Mouse (Mus musculus): ENCODE measurements at regions not wholly inside any gene's neighbourhood (a gene's known extent, or its start where the extent isn't known, plus 50 kb on each side); places are given as distances from the start of the nearest gene placed in this dataset.

DNA sequence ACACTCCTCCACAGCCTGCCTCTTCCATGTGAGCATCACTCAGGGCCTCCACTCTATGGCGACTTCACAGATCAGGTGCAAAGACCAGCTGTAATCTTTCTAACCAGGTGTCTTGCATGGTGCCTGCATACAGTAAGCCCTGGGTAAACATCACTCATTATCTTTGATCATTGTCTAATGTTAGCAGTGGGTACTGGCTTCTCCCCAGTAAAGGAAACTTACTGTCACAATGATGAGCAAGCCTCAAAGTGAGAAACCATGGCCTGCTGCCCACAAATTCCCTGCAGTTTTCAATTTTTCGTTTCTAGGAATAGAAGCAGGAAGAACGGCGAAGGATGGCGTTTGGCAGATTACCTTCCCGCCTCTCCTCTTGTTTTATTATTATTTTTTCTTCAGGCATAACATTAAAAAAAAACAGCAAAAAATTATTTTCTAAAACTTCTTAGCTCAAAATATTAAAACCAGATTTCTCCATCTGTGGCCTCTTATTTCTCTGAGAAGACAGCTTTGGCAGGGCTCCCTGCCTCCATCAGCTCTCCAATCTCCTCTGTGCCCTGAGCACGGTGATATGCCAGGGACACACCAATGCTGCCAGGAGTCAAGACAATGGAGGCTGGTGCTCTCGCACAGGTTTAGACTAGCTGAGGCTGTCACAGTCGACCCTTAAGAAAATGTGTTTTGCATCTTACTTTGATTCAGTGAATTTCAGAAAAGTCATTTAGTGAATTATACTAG lies 169.2 kb upstream of the Cxcl12 start:
- DNase-seq (ENCODE audit: low read depth, low spot score) = no peak

DNA sequence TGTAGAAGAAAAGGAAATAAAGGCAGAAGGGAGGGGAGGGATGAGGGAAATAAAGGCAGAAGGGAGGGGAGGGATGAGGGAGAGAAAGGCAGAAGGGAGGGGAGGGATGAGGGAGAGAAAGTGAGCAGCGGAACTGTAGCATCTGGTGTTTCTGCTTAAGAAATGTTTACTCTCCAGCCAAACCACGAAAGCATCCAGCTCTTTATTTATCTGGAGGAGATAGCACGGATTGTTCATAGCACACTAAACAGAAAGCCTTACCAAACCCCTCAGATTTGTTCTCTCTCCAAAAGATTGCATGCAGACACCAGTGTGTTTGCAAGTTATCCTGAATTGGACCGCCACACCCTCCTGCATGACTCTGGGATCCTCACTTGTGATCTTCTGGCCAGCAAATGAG lies 168.4 kb upstream of the Cxcl12 start:
- DNase-seq (ENCODE audit: low read depth, low spot score) = no peak

DNA sequence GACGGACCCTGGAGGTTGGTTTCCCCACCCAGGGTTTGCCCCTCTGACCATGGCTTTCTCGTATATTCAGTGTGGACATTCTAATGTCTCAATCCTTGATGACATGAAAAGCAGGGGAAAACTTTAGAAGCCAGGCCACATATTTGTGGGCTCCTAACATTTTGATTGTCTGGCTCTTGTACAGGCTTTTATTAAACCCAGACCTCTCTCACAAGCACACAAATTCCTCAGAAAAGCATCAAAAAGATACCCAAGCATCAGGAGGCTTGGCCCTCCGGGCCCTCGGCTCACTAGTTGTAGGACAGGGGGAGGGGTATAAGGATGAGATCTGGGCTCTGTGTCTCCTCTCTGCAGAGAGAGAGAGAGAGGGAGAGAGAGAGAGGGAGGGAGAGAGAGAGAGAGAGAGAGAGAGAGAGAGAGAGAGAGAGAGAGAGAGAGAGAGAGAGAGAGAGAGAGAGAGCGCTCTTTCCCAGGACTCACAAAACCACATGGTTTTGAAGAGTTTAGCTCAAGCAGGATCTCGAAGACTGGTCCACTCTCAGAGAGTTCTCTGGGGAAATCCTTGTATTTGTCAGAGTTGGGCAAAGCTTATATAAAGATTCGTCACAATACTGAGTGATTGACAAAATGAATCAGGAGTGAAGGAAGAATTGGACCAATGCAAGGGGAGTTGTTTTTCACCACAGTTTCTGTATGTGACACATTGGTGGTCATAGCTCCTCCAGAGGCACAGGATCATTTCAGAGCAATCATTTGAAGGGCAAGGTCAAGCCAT lies 167.2 kb upstream of the Cxcl12 start:
- DNase-seq (ENCODE audit: low read depth, low spot score) = no peak

DNA sequence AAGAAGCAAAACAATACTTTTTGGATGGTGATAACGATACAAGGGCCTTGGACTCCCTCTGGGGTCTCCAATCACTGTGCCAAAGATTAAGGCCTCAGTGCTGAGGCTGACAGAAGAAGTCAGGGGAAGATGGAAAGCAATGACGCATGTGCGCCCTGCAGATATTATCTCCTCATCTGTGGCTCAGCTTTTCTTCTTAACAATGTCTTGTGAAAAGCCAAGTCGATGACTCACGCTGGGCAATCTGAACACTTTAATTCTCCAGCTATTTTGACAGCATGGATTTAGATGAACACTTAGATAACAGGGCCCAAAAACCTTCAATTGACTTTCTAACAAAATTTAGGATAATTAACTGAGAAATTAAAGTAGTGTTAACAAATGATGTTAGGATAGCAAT lies 155.7 kb upstream of the Cxcl12 start:
- no peak for DNase-seq (ENCODE audit: low read depth, low spot score)

DNA sequence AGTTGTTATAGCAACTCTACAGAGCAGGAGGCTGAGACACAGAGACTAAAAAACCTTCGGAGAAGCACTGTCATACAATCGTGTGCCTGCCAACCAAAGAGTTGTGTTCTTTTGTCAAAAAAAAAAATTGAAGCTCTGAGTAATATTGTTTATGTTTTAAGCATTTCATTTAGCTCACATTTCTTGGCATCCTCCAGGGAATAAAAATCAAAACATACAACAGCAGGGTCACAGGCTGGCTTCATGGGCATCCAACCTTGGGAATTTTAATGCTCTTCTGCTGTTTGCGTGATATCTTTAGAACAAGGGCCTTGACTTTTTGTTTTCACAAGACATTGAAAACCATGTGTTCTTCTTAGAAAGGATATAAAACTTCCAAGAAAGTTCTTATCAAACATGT lies 152.9 kb upstream of the Cxcl12 start:
- no peak for DNase-seq (ENCODE audit: low read depth, low spot score)

DNA sequence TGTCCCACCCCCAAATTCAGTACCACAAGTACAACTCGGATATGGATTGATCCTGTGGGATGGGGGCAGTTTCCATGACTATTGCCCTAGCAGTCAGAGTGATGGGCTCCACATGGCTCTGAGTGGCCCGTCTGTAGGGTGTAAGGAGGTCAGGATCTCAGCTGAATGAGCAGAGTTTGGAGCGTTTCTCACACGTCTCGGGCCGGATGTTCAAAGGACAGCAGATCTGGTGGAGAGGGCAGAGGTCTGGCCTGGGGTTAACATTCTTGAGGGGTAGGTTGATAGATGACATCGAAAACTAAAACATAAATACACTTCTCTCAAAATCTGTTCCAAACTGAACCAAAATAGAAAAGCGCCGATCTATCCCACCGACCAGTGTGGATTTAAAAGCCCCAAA lies 146.5 kb upstream of the Cxcl12 start:
- DNase-seq (ENCODE audit: low read depth, low spot score) = no peak

DNA sequence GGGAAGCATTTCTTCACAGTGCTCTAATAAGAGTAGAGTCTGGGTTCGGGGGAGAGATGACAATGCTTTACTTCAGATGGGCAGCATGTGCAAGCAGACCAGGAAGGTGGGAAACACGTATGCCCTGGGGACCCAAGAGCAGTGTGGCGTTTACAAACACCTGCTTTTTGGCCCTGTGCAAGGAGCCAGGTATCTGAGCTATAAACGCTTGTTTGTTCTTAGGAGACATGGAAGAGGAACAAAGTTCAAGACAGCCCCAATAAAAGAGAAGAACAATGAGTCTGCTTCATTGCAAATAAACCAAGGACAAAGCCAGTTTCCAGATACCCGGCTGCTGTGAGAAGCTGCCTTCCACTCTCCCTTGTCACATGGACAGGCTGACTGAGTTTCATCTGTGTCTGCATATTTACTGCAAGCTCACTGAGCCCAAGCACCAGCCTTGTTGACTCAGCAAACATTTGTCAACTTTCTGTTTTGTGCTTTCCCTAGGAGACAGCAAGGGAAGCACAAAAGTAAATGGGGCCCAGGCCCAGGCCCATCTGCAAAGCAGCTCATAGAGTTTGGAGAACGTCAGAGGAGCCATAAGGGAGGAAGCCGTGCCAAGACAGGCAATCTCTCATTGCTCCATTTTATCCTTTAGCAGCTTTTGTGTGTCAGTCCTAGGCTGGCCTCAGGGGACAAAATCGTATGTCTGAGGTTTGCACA lies 136.1 kb upstream of the Cxcl12 start:
- no peak for DNase-seq (ENCODE audit: low read depth, low spot score)

DNA sequence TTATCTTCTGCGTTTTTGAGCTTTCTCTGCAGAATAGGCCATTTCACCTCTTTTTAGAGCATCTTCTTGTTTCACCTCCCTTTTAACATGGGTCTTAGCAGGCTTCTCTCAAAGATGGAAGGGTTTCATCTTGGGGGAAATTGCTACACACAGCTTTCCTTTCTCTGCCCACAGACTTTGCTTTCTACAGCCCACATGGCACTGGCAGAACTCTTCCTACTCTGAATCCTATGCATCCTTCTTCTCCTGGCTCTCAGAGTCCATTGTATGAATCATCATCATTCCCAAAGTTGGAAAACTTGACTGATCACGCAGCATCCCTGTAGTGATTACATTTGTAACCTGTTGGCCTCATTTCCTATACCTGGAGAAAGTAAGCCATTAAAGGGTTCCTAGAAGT lies 124.6 kb upstream of the Cxcl12 start:
- no peak for DNase-seq (ENCODE audit: low read depth, low spot score)

DNA sequence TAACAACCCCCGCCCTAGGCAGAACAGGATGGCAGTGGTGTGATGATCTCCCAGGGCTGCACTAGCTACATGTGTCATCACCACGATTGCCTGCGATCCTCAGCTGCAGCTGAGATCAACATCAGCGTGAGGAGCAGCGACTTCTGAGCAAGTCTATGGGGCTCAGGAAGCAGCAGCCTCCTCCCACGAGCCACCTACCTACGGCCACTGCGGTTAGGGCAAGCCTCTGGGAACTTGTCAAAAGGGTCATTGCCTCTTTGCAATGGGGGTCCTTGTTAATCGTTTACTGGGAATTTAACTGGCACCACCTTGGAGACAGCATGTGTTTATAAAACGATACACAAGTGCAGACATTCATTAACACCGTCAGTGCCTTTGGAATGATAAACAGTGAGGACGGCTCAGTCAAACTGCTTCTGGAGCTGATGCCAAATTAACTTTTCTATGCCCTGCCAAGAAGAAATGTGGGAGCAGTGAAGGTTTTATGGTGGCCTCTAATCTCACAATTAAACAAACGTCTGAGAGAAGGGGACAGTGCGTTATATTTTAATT lies 118.8 kb upstream of the Cxcl12 start:
- peak; percentile 48 for DNase-seq (ENCODE audit: low read depth, low spot score)

DNA sequence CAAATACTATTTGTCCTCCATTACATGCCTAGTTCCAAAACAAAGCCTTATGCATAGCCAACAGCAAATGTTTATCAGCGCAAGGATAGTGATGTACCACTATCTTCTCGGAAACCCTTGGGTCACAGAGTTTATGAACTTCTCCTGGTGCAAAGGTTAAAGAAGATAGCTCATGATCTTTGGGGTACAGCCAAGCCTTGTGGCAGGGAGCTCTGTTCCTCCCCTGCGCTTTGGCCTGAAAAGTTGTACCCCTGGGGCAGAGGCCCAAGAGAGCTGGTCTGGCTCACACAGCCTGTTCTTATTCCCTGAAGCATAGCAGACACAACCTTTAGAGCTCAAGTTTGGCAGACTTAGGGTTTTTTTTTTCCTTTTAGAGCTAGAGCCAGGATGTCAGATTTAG lies 107.6 kb upstream of the Cxcl12 start:
- no peak for DNase-seq (ENCODE audit: low read depth, low spot score)

DNA sequence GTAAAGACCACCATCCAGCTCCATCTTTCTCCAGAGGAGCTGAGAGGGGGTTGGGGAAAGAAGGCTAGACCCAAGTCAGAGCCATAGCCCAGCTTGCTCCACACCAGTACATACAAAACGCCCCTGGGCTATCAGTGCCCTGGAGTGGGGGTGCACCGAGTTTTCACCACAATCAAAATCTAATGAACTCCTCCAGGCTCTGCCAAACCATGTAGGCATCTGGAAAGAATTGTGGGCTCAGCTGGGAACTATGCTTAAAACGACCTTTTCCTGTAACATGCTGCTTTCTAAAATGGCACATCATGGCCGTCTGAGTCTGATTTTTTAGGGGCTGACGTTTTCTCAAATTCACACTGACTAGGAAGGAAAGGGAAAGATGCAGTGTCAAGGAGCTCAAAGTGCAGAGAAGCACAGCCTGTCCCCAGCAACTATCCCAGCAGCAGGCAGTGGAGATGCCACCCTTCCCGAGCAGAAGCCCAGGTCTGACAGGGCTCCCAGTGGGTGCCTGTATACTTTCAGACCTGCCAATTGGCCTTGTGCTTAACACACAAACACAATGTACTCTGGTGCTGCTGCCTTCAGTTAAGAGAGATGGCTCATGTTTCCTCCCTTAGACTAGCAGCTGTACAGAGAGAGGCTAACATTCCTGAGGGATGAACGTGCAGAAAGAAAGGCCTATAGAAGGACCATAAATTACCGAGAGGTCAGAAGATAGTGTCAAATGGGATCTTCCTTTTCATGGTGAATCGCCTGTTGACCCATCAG lies 100.6 kb upstream of the Cxcl12 start:
- DNase-seq (ENCODE audit: low read depth, low spot score) = peak; percentile 80

DNA sequence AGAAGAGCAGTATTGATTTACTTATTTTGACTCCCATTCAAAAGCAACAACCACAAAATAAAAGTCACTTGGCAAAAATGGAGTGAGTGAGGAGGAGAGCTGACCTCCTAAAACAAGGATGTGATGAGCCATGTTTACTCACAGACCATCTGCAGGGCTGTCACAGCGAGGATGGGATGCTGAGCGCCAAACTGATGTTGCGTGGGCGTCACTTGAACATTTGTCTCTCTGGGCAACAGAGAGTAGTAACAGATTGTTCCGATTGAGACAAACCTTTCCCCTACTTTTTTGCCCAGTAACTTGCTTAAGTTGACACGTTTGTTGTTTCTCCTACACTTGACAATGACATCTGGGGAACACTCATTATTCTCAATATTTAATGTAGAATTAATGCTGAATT lies 97.0 kb upstream of the Cxcl12 start:
- DNase-seq (ENCODE audit: low read depth, low spot score) = no peak

DNA sequence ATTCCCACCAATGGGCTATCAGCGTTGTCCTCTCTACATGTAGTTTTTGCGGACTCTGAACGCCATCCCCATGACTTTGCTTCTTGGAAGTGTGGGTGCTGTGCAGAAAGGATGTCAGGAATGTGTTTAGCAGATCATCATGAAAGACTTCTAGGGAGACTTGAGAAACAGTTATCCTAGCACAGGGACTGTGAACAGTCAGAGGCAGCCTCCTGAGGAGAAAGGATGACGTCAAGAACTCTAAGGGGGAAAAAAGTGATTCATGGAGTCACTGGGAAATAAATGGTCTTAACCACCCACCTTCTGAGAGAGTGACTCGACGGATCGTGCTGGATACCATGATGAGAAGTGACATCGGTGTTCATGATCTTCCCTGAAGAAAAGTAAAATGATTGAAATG lies 96.5 kb upstream of the Cxcl12 start:
- no peak for DNase-seq (ENCODE audit: low read depth, low spot score)

DNA sequence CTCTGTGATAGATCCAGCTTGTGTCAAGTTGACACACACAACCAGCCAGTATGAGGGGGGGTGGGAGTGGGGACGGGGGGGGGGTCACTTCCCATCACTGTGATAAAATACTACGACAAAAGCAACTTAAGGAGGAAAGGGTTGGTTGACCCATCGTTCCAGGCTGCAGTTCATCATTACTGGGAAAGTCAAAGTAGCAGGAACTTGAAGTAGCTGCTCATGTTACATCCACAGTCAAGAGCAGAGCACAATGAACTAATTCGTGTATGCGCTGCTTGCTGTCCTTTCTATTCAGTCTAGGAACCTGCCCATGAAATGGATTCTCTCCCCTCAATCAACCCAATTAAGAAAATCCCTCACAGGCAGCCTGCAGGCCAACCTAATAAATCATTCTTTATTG lies 88.8 kb upstream of the Cxcl12 start:
- no peak for DNase-seq (ENCODE audit: low read depth, low spot score)

DNA sequence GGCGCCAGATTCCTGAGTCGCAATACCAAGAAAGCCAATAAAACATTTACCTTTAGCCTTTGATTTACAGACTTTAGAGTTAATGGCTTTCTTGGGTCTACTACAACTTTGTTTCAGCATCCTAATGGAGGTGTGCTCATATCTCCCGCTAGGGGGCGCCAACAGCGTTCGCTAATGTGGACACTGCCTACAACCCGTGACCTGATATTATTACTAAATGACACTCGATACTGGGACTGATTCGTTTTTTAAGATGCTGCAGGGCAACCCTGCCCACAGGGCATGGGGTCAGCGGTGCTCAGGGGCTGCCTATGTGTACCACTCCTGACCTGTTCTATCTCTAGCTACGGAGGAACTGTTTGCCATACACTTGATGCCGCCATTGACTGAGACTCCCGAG lies 87.4 kb upstream of the Cxcl12 start:
- DNase-seq (ENCODE audit: low read depth, low spot score) = peak; percentile 52

DNA sequence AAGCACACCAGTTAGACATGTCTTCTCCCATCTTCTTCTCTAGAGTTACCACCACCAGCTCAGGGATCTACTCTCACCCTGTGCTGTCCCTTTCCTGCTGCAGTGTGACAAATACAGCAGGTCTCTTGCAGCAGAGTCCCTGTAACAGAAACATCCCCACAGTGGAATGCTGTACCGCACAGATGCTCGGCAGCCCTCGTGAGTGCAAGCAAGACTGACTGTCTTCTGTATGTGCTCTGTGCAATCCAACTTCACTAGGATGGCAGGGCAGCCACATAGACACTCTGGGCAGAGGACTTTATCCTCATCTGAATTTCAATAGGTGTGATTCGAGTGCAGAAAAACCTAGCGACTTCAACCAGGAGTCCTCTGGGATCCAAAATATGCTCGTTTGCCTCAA lies 84.1 kb upstream of the Cxcl12 start:
- no peak for DNase-seq (ENCODE audit: low read depth, low spot score)

DNA sequence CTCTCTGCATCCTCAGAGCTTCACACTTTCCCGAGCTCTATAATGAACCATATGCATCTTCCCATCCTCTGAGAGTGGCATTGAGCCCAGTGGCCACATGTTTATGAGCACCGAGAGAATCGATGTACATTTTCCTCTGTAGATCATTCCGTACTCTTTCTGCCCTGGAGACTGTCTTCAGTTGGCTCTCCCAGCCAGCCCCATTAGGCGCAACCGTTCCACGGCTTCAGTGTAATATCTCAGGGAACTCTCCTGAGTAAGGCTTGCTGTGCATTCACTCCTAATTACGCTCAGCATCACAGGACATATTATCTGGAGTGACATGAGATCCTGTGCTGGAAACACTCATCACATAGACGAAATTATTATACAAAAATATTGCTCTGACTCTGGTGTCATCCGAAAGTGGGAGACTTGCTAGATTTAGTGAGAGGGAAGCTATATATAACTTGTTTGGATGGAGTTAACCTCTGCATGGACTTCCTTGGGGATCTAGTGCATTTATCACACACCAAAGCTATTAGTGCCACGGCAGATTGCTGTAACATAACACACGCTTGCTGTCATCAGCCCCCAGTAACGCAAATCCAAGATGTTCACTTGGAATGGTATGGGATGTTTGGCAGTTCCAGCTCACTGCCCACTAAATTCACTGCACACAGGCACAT lies 83.4 kb upstream of the Cxcl12 start:
- DNase-seq (ENCODE audit: low read depth, low spot score) = no peak

DNA sequence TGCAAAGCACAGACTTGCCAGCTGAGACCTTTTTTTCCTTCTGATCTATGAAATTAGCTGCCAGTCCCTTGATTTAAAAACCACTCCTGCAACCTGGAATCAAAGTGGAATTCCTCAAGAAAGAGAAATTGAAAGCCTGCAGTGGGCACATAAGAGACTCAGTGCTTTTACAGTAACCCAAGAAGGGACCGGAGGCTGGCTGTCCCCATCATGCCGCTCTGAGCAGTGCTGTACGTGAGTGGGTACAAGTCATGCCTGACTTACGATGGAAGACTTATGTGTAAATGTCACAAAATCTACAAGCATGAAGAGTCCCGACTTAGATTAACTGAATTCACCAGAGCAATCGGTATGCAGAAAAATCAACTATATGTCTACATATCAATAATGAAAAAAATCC lies 73.6 kb upstream of the Cxcl12 start:
- DNase-seq (ENCODE audit: low read depth, low spot score) = no peak

DNA sequence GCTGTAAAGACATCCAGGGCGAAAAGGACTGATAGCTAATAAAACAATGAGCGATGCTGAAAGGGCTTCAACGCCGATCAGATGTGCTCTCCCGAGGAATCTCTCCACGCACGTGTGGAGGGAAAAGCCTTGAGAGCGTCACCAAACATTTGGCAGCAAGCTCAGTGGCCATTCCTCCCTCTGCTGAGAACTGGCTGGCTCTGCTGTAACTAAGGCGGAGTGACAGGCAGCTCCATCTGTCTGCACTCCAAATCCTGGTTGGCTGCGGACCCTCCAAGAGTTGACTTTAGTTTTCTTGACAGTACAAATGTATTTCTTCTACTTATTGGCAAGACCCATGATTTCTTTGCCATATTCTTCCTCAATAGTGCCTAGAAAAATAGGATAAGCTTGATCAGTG lies 68.5 kb upstream of the Cxcl12 start:
- DNase-seq (ENCODE audit: low read depth, low spot score) = no peak

DNA sequence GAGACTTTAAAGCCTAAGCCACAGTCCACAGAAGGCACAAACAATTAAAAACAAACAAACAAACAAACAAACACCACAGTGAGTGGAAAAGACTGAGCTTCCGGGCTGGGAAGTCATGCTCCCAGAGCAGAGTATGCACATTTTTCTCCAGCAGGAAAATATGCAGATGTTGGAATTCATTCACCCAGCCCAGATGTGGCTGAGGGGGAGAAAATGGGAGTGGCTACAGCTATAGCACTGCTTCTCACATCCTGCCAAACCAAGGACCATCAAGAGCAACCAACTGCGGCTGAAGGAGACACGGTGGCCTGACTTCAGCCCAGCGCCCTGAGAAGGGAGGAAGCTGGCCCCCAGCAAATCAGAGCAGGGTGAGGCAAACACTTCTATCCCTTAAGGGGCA lies 65.6 kb upstream of the Cxcl12 start:
- DNase-seq (ENCODE audit: low read depth, low spot score) = no peak

DNA sequence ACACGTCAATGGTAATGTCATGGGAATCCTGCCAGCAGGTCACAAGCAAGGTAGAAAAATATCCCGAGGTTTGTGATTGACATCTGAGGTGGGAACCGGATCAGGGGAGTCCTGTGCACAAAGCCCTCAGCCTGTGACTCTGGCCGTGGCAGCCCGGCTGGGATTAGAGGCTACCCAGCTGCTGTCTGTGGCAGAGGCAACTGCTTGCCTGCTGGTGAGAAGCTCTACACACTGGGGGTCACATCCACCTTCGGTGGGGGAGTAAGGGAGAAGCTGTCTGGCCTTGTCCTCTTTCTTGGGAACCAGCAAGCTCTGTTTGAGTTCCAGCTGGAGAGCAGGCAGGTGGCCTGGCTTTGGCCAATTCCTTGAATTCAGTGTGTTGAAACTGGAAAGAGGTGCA lies 64.3 kb upstream of the Cxcl12 start:
- no peak for DNase-seq (ENCODE audit: low read depth, low spot score)

All from forelimb bud, embryonic 11.5 days (tissue).